Mouse (Mus musculus): ENCODE results near the gene Taf1d. TPM values are rescaled to one million over a fixed set of nuclear protein-coding genes. Genes with fewer than 3 reads are reported as not detected.

Taf1d gene
- total RNA-seq, 1 experiment: 1,438 TPM

DNA sequence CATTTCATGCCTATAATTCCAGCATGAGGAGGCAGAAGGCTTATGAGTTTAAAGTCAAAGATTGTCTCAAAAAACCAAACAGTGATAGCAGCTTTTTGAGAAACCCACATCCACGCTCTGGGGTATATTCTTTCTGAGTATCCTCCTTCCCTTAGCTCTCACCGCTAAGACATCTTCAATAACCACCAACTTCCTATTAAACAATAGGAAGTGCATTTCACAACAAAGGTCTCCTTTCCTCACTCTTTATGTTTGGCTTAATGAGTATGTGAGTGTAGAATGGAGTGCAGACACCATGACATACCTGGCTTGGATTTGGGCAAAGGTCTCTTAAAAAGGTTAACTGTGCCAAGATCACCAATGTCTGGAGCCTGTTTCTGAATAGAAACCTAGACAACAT lies 32.0 kb upstream of the Taf1d start:
- H3K4me1 ChIP-seq (ENCODE audit: control insufficient read depth in 2 of 2, insufficient read depth in 2 of 2, low read length in 2 of 2, poor library complexity in 1 of 2): peaks cover 2 to 5% of the 10 kb centered on the region in 2 experiments; a peak in 2 of 4 replicates
- H3K9me3 ChIP-seq (ENCODE audit: control insufficient read depth, insufficient read depth, low read depth, low read length): no peaks in the 10 kb centered on the region
- no peak overlapping the region for H3K9ac ChIP-seq (ENCODE audit: insufficient read depth, low read depth, low read length, poor library complexity, severe bottlenecking)
- TF ChIP-seq CHD2 (IDR thresholded peaks at IDR 0.05; ENCODE audit: low read depth, low read length) (no peak), HCFC1 (IDR thresholded peaks at IDR 0.05; ENCODE audit: borderline replicate concordance, insufficient read depth, low read length) (no peak), ZC3H11A (IDR thresholded peaks at IDR 0.05; ENCODE audit: borderline replicate concordance, low read depth, low read length) (no peak), ZNF384 (IDR thresholded peaks at IDR 0.05; ENCODE audit: low read depth, low read length) (no peak), MAFK (IDR thresholded peaks at IDR 0.05; ENCODE audit: insufficient read depth, low read depth, low read length) (no peak)
- H3K27ac ChIP-seq (ENCODE audit: insufficient read depth, low read depth, low read length, poor library complexity, severe bottlenecking): no peak overlapping the region
- in situ Hi-C loops (cut with MboI; ENCODE audit: low sequenced_read_pairs in 2 of 2, unreplicated experiment in 2 of 2): loop anchor here in 1 of 2 experiments (25.0 kb wide), 1 partner anchor 462 kb away; no protein-coding TSS in a partner anchor
- DNase-seq (ENCODE audit: low read depth, low spot score): no peak
- peaks cover 50% of the 10 kb centered on the region for H3K36me3 ChIP-seq (ENCODE audit: control insufficient read depth, insufficient read depth, low read length, poor library complexity, severe bottlenecking)
- H3K4me3 ChIP-seq (ENCODE audit: insufficient read depth in 1 of 2, low read depth in 1 of 2, low read length in 2 of 2, poor library complexity in 1 of 2, severe bottlenecking in 1 of 2): no peak overlapping the region

DNA sequence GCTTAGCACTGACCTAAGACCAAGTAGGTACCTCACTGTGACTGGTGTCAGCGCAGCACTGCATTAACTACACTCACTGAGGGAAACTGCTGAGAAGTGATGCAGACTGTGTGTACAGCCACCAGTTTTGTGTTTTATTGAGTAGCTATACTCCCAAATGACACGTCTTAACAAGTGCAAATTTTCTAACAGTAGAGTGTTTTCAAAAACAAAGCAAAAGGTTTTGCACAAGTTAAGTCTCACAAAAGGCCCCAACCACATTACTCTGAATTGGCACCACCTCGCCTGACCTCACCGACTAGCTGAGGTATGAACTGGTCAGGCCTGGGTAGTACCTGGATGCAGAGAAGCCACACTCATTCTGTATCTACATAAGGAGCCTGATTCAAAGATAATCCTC lies 29.2 kb upstream of the Taf1d start:
- H3K9me3 ChIP-seq (ENCODE audit: control insufficient read depth, insufficient read depth, low read depth, low read length): no peaks in the 10 kb centered on the region
- DNase-seq (ENCODE audit: low read depth, low spot score): no peak
- H3K36me3 ChIP-seq (ENCODE audit: control insufficient read depth, insufficient read depth, low read length, poor library complexity, severe bottlenecking): peaks cover 35% of the 10 kb centered on the region
- H3K4me3 ChIP-seq (ENCODE audit: insufficient read depth in 1 of 2, low read depth in 1 of 2, low read length in 2 of 2, poor library complexity in 1 of 2, severe bottlenecking in 1 of 2): no peak overlapping the region
- in situ Hi-C loops (cut with MboI; ENCODE audit: low sequenced_read_pairs in 2 of 2, unreplicated experiment in 2 of 2): no loop called here
- no peak overlapping the region; the same call in 1 of the 2 replicates for H3K9ac ChIP-seq (ENCODE audit: insufficient read depth, low read depth, low read length, poor library complexity, severe bottlenecking)
- H3K27ac ChIP-seq (ENCODE audit: insufficient read depth, low read depth, low read length, poor library complexity, severe bottlenecking): no peak overlapping the region
- H3K4me1 ChIP-seq (ENCODE audit: control insufficient read depth in 2 of 2, insufficient read depth in 2 of 2, low read length in 2 of 2, poor library complexity in 1 of 2): peaks cover 3% of the 10 kb centered on the region in 2 experiments; a peak in 1 of 4 replicates
- TF ChIP-seq MAFK (IDR thresholded peaks at IDR 0.05; ENCODE audit: insufficient read depth, low read depth, low read length) (no peak), ZNF384 (IDR thresholded peaks at IDR 0.05; ENCODE audit: low read depth, low read length) (no peak), ZC3H11A (IDR thresholded peaks at IDR 0.05; ENCODE audit: borderline replicate concordance, low read depth, low read length) (no peak), CHD2 (IDR thresholded peaks at IDR 0.05; ENCODE audit: low read depth, low read length) (no peak), HCFC1 (IDR thresholded peaks at IDR 0.05; ENCODE audit: borderline replicate concordance, insufficient read depth, low read length) (no peak)

DNA sequence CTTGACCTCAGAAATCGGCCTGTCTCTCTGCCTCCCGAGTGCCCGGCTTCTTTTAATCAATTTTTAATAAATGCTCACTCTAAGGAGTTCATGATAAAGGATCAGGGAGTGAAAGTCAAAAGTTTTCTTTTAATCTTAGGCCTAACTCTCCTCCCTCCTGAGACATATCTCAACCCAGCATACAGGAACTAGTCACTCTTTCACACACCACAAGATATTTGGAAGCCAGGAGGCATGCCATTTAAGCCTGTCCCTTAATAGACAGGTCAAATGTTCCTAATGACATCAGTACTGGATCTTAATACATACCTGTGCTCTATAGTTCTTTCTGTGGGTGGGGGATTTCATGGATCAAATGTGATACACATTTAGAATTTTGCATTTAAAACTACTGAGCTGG lies 27.7 kb upstream of the Taf1d start:
- Histone ChIP-seq H3K4me1 (ENCODE audit: control insufficient read depth in 2 of 2, insufficient read depth in 2 of 2, low read length in 2 of 2, poor library complexity in 1 of 2) (peaks cover 3% of the 10 kb centered on the region in 2 experiments; a peak in 1 of 4 replicates), H3K9me3 (ENCODE audit: control insufficient read depth, insufficient read depth, low read depth, low read length) (no peaks in the 10 kb centered on the region), H3K9ac (ENCODE audit: insufficient read depth, low read depth, low read length, poor library complexity, severe bottlenecking) (no peak overlapping the region), H3K27ac (ENCODE audit: insufficient read depth, low read depth, low read length, poor library complexity, severe bottlenecking) (no peak overlapping the region), H3K4me3 (ENCODE audit: insufficient read depth in 1 of 2, low read depth in 1 of 2, low read length in 2 of 2, poor library complexity in 1 of 2, severe bottlenecking in 1 of 2) (no peak overlapping the region), H3K36me3 (ENCODE audit: control insufficient read depth, insufficient read depth, low read length, poor library complexity, severe bottlenecking) (peaks cover 22% of the 10 kb centered on the region)
- in situ Hi-C loops (cut with MboI; ENCODE audit: low sequenced_read_pairs in 2 of 2, unreplicated experiment in 2 of 2): no loop called here
- no peak for DNase-seq (ENCODE audit: low read depth, low spot score)
- TF ChIP-seq CHD2 (IDR thresholded peaks at IDR 0.05; ENCODE audit: low read depth, low read length) (no peak), MAFK (IDR thresholded peaks at IDR 0.05; ENCODE audit: insufficient read depth, low read depth, low read length) (no peak), ZC3H11A (IDR thresholded peaks at IDR 0.05; ENCODE audit: borderline replicate concordance, low read depth, low read length) (no peak), ZNF384 (IDR thresholded peaks at IDR 0.05; ENCODE audit: low read depth, low read length) (no peak), HCFC1 (IDR thresholded peaks at IDR 0.05; ENCODE audit: borderline replicate concordance, insufficient read depth, low read length) (no peak)

DNA sequence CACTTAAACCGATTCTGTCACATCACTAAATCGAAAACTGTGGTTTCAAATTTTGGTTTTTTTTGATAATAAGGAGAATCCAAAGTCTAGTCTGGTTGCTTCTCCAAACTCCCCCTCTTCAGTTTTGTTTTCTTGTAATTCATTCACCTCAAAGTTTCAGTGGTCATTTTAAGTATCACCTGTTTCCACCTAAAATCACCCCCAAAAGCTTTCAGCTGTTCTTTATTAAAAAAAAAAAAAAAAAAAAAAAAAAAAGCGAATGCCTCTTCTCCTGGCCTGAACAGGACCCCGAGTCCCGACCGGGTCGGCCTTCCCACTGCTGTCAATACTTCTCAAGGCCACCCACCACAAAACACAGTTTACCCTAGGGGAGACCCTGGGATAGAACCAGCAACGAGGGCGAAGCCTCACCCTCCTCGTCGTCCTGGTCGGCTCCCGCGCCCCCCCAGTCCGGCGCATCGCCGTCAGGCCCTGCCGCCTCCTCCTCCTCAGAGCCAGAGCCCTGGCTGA lies 26.8 kb upstream of the Taf1d start:
- H3K27ac ChIP-seq (ENCODE audit: insufficient read depth, low read depth, low read length, poor library complexity, severe bottlenecking): peak overlapping the region; percentile 13; the same call in 1 of the 2 replicates

More for the DNA sequence above, 26.8 kb upstream of the Taf1d start:
- Histone ChIP-seq H3K9ac (ENCODE audit: insufficient read depth, low read depth, low read length, poor library complexity, severe bottlenecking) (peak overlapping the region; percentile 94), H3K4me1 (ENCODE audit: control insufficient read depth in 2 of 2, insufficient read depth in 2 of 2, low read length in 2 of 2, poor library complexity in 1 of 2) (peaks cover 3% of the 10 kb centered on the region in 2 experiments; a peak in 1 of 4 replicates), H3K9me3 (ENCODE audit: control insufficient read depth, insufficient read depth, low read depth, low read length) (no peaks in the 10 kb centered on the region), H3K36me3 (ENCODE audit: control insufficient read depth, insufficient read depth, low read length, poor library complexity, severe bottlenecking) (peaks cover 15% of the 10 kb centered on the region), H3K4me3 (ENCODE audit: insufficient read depth in 1 of 2, low read depth in 1 of 2, low read length in 2 of 2, poor library complexity in 1 of 2, severe bottlenecking in 1 of 2) (peak overlapping the region; percentile 75 to 83)
- TF ChIP-seq ZNF384 (IDR thresholded peaks at IDR 0.05; ENCODE audit: low read depth, low read length): peak; percentile 84
- TF ChIP-seq HCFC1 (IDR thresholded peaks at IDR 0.05; ENCODE audit: borderline replicate concordance, insufficient read depth, low read length): no peak
- no peak for DNase-seq (ENCODE audit: low read depth, low spot score)
- in situ Hi-C loops (cut with MboI; ENCODE audit: low sequenced_read_pairs in 2 of 2, unreplicated experiment in 2 of 2): no loop called here

Measured in ES-E14 (cell line).